Mouse (Mus musculus): ENCODE data around the gene Zfp697. TPM values are rescaled to one million over a fixed set of nuclear protein-coding genes. Genes with fewer than 3 reads are reported as not detected.
"Not testable (repeated sequence)": the region's sequence is repeated elsewhere in the genome, so short reads cannot be mapped to it uniquely, and the experiment has no call there.

The Zfp697 gene
- total and polyA plus RNA-seq, 2 experiments from 2014 or later = 18.1 to 39.5 TPM

DNA sequence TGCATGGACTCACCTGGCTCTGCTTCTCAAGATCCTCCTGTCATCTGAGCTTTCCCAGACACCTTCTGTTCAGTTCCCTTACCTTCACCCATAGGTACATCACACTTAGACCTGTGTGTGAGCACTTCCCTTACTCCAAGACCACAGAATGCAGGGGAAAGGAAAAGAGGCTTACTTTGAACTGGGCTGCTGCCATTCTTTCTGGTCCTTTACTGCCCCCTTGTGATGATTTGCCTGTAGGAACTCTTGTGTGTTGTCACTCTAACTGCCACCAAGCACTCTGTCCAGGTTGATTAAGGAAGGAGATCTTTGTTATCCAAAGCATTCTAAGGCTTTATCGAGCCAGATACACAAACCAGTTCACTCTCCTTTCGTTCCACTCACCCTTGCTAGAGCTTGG is 234.0 kb downstream of the Zfp697 start:
- not testable (repeated sequence) for DNase-seq (ENCODE audit: low spot score); H3K4me2 ChIP-seq (ENCODE audit: low read depth, low read length, poor library complexity, severe bottlenecking); H3K9ac ChIP-seq (replicated peaks; ENCODE audit: low read length, poor library complexity, severe bottlenecking); H3K27ac ChIP-seq (ENCODE audit: low read depth, low read length); H3K4me1 ChIP-seq (ENCODE audit: insufficient read depth, low read length); H3K9me3 ChIP-seq (ENCODE audit: low read length); ATAC-seq (ENCODE audit: low FRiP score); H3K4me3 ChIP-seq (ENCODE audit: low read depth, low read length); H3K36me3 ChIP-seq (ENCODE audit: insufficient read depth, low read length); H3K27me3 ChIP-seq (ENCODE audit: insufficient read depth, low read length)
- 0 out of 2 replicates have a peak, but pooled peaks have one; percentile 35 for TF ChIP-seq CTCF (IDR thresholded peaks at IDR 0.05)
- 20% methylated on average over 2 of the region's 2 CpGs for WGBS

DNA sequence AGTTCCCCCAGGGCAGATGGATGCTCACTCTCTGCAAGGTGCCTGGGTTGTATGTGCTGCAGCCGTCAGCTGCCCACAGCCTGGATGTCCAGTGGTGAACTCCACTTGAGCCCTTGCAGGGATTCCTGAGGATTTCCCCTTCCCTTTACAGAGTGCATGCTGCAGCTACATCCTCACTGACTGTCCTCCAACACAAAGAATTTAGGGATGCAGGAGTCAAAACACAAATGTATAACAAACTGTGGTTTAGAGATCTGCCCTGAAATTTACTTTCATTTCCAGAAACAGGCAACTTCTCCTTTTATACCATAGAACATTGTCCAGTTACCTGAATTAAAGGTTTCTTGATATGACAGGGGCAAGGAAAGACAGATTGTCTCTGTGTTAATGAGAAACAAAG is 234.5 kb downstream of the Zfp697 start:
- H3K27me3 ChIP-seq (ENCODE audit: insufficient read depth, low read length); H3K4me2 ChIP-seq (ENCODE audit: low read depth, low read length, poor library complexity, severe bottlenecking); H3K9ac ChIP-seq (replicated peaks; ENCODE audit: low read length, poor library complexity, severe bottlenecking); H3K4me1 ChIP-seq (ENCODE audit: insufficient read depth, low read length); H3K9me3 ChIP-seq (ENCODE audit: low read length); H3K4me3 ChIP-seq (ENCODE audit: low read depth, low read length); ATAC-seq (ENCODE audit: low FRiP score); H3K36me3 ChIP-seq (ENCODE audit: insufficient read depth, low read length); H3K27ac ChIP-seq (ENCODE audit: low read depth, low read length); DNase-seq (ENCODE audit: low spot score): not testable (repeated sequence)
- WGBS = 73% methylated on average over 1 of the region's 1 CpGs

DNA sequence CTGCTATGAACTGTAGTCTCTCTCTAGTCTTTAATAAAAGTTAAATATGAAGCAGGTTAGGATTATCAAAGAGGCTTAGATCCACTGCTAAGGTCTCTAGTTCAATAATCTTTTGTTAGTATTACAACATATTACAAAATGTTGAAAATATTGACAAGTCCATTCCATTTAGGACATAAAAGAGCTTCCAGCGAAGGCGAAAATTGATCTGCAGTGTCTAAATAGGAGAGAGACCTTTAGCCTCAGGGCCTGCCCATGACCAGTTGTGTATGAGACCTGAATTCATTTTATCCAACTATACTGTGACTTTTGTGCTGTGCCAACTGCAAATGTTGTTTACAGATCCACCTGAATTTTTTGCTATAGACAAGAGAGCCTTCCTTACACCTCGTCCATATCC is 247.4 kb downstream of the Zfp697 start:
- Histone ChIP-seq H3K9ac (replicated peaks; ENCODE audit: low read length, poor library complexity, severe bottlenecking) (no peak overlapping the region), H3K27ac (ENCODE audit: low read depth, low read length) (no peak overlapping the region), H3K4me2 (ENCODE audit: low read depth, low read length, poor library complexity, severe bottlenecking) (no peak overlapping the region), H3K27me3 (ENCODE audit: insufficient read depth, low read length) (no peaks in the 10 kb centered on the region), H3K4me3 (ENCODE audit: low read depth, low read length) (no peak overlapping the region), H3K4me1 (ENCODE audit: insufficient read depth, low read length) (no peaks in the 10 kb centered on the region), H3K9me3 (ENCODE audit: low read length) (no peaks in the 10 kb centered on the region), H3K36me3 (ENCODE audit: insufficient read depth, low read length) (no peaks in the 10 kb centered on the region)
- DNase-seq (ENCODE audit: low spot score) (no peak), ATAC-seq (ENCODE audit: low FRiP score) (no peak)
- no peak for TF ChIP-seq CTCF (IDR thresholded peaks at IDR 0.05)
- 88% methylated on average over 3 of the region's 3 CpGs for WGBS

GRCm38 (mm10) chr3:98630152-98630551 is 247.9 kb downstream of the Zfp697 start, which contains the start of gene Hsd3b5:
Gene Hsd3b5, minus strand, starts transcription at chr3:98630252.
- Histone ChIP-seq H3K4me2 (ENCODE audit: low read depth, low read length, poor library complexity, severe bottlenecking) (no peak within 1 kb of the TSS), H3K4me3 (ENCODE audit: low read depth, low read length) (no peak within 1 kb of the TSS), H3K9me3 (ENCODE audit: low read length) (no peaks in the 10 kb centered on the region), H3K4me1 (ENCODE audit: insufficient read depth, low read length) (no peaks in the 10 kb centered on the region), H3K27ac (ENCODE audit: low read depth, low read length) (no peak within 1 kb of the TSS), H3K36me3 (ENCODE audit: insufficient read depth, low read length) (no peaks in the 10 kb centered on the region), H3K27me3 (ENCODE audit: insufficient read depth, low read length) (no peaks in the 10 kb centered on the region), H3K9ac (replicated peaks; ENCODE audit: low read length, poor library complexity, severe bottlenecking) (no peak within 1 kb of the TSS)
- DNase-seq (ENCODE audit: low spot score) (no peak), ATAC-seq (ENCODE audit: low FRiP score) (no peak)
- no peak for TF ChIP-seq CTCF (IDR thresholded peaks at IDR 0.05)

GRCm38 (mm10) chr3:98635145-98635544 is 252.9 kb downstream of the Zfp697 start:
- H3K9ac ChIP-seq (replicated peaks; ENCODE audit: low read length, poor library complexity, severe bottlenecking) = no peak overlapping the region
- DNase-seq (ENCODE audit: low spot score) (no peak), ATAC-seq (ENCODE audit: low FRiP score) (no peak)
- no peaks in the 10 kb centered on the region for H3K27me3 ChIP-seq (ENCODE audit: insufficient read depth, low read length)
- no peak overlapping the region for H3K4me3 ChIP-seq (ENCODE audit: low read depth, low read length)
- no peak for TF ChIP-seq CTCF (IDR thresholded peaks at IDR 0.05)
- WGBS = 95% methylated on average over 1 of the region's 1 CpGs
- H3K36me3 ChIP-seq (ENCODE audit: insufficient read depth, low read length) = no peaks in the 10 kb centered on the region
- H3K27ac ChIP-seq (ENCODE audit: low read depth, low read length) = no peak overlapping the region
- no peaks in the 10 kb centered on the region for H3K4me1 ChIP-seq (ENCODE audit: insufficient read depth, low read length)
- no peak overlapping the region for H3K4me2 ChIP-seq (ENCODE audit: low read depth, low read length, poor library complexity, severe bottlenecking)
- H3K9me3 ChIP-seq (ENCODE audit: low read length) = no peaks in the 10 kb centered on the region

DNA sequence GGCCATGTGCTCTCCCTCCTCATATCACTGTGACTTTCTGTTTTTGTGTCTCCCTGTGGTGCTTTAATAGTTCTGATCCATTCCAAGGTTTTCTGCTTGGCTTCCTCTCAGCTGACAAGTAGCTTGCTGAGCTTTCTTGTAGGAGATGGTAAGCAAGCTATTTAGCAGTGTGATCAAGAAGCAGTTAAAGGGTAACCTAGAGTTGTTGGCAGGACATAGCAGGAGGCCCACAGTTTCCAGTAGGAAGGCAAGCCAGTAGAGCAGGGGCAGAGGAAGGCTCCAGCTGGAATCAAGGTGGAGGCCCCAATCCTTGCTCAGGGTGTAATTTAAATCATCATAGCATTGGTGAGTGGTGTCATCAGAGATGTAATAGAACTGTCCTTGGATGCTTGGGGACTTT is 298.5 kb downstream of the Zfp697 start:
- Histone ChIP-seq H3K36me3 (ENCODE audit: insufficient read depth, low read length) (no peaks in the 10 kb centered on the region), H3K4me1 (ENCODE audit: insufficient read depth, low read length) (no peaks in the 10 kb centered on the region), H3K9me3 (ENCODE audit: low read length) (no peaks in the 10 kb centered on the region), H3K4me2 (ENCODE audit: low read depth, low read length, poor library complexity, severe bottlenecking) (no peak overlapping the region), H3K27ac (ENCODE audit: low read depth, low read length) (no peak overlapping the region), H3K27me3 (ENCODE audit: insufficient read depth, low read length) (no peaks in the 10 kb centered on the region), H3K9ac (replicated peaks; ENCODE audit: low read length, poor library complexity, severe bottlenecking) (no peak overlapping the region), H3K4me3 (ENCODE audit: low read depth, low read length) (no peak overlapping the region)
- DNase-seq (ENCODE audit: low spot score) = no peak
- no peak for TF ChIP-seq CTCF (IDR thresholded peaks at IDR 0.05)
- no peak for ATAC-seq (ENCODE audit: low FRiP score)
